Mouse (Mus musculus) limb, embryonic 12.5 days (tissue): ENCODE data around the gene Tfap4. TPM values are rescaled to one million over a fixed set of nuclear protein-coding genes. Genes with fewer than 3 reads are reported as not detected.
A peak's percentile ranks its signal among the peaks of the same experiment; 100 is the strongest.

Experiments
- ATAC-seq: fragments of 200-750 bp; cut with Nextera tagmentation; 2 replicates; pipeline ENCODE4 v1.8.0; 2017; ENCODE audit warnings: low read depth, moderate TSS enrichment; ENCODE audit not compliant: insufficient number of reproducible peaks, insufficient read depth, low FRiP score, low TSS enrichment
- H3K27ac ChIP-seq: fragments of 300-500 bp; sonication (generic); 2 replicates; pipeline ENCODE4 v1.5.1; 2016; ENCODE audit warnings: mild to moderate bottlenecking, moderate library complexity
- H3K27me3 ChIP-seq: fragments of 300-500 bp; sonication (generic); 2 replicates; pipeline ENCODE4 v1.6.1; 2016; ENCODE audit warnings: mild to moderate bottlenecking, moderate library complexity
- H3K36me3 ChIP-seq: fragments of 300-500 bp; sonication (generic); 2 replicates; pipeline ENCODE4 v1.6.1; 2016; ENCODE audit warnings: mild to moderate bottlenecking, moderate library complexity
- H3K4me1 ChIP-seq: fragments of 300-500 bp; sonication (generic); replicated peaks from 2 replicates; pipeline ENCODE4 v1.6.1; 2016
- H3K4me2 ChIP-seq: fragments of 300-500 bp; sonication (generic); 2 replicates; pipeline ENCODE4 v1.6.1; 2016; ENCODE audit warnings: mild to moderate bottlenecking, moderate library complexity
- H3K4me3 ChIP-seq: fragments of 300-500 bp; sonication (generic); replicated peaks from 2 replicates; pipeline ENCODE4 v1.5.1; 2016; ENCODE audit warnings: mild to moderate bottlenecking
- H3K9ac ChIP-seq: fragments of 300-500 bp; sonication (generic); replicated peaks from 2 replicates; pipeline ENCODE4 v1.6.1; 2016; ENCODE audit warnings: mild to moderate bottlenecking, moderate library complexity
- H3K9me3 ChIP-seq: fragments of 300-500 bp; sonication (generic); 2 replicates; pipeline ENCODE4 v1.6.1; 2016; ENCODE audit warnings: mild to moderate bottlenecking, moderate library complexity
- WGBS: fragments of 180-500 bp; shearing (Covaris S2); methylation state at CpG from one replicate; pipeline ENCODE4 v1.1.7; 2016; 5-methylcytosine and 5-hydroxymethylcytosine counted together
- polyA plus RNA-seq: library from polyadenylated mRNA; unstranded; fragments of >200 nt; fragmentation: Nextera tagmentation; extraction: Ambion mirVana; gene quantifications from 2 replicates; pipeline ENCODE4 v1.2.1, GENCODE M21; 2016

The Tfap4 gene
- polyA plus RNA-seq, 1 experiment from 2014 or later, result 29.1 TPM

GRCm38 (mm10) chr16:4576038-4576437 lies 16.4 kb upstream of the Tfap4 start:
- no peak overlapping the region for H3K27ac ChIP-seq
- H3K4me1 ChIP-seq, result peaks cover 13% of the 10 kb centered on the region
- H3K9ac ChIP-seq, result no peak overlapping the region
- WGBS, result 26% methylated on average over 2 of the region's 2 CpGs
- no peaks in the 10 kb centered on the region for H3K27me3 ChIP-seq
- no peak overlapping the region for H3K4me3 ChIP-seq
- H3K4me2 ChIP-seq, result no peak overlapping the region
- H3K9me3 ChIP-seq, result no peaks in the 10 kb centered on the region
- H3K36me3 ChIP-seq, result no peaks in the 10 kb centered on the region
- no peak for ATAC-seq

- H3K9me3 ChIP-seq, result no peaks in the 10 kb centered on the region
- no peaks in the 10 kb centered on the region for H3K36me3 ChIP-seq
- WGBS, result 36% methylated on average over 4 of the region's 4 CpGs
- H3K4me1 ChIP-seq, result peaks cover 21% of the 10 kb centered on the region
- H3K27ac ChIP-seq, result peak overlapping the region; percentile 62; the same call in 1 of the 2 replicates
- H3K9ac ChIP-seq, result 0 out of 2 replicates have a peak overlapping the region, but pooled peaks have one; percentile 23
- H3K4me3 ChIP-seq, result no peak overlapping the region
- ATAC-seq, result 0 out of 2 replicates have a peak, but pooled peaks have one; percentile 58
- H3K4me2 ChIP-seq, result no peak overlapping the region
- H3K27me3 ChIP-seq, result no peaks in the 10 kb centered on the region
Measured at GRCm38 (mm10) chr16:4570737-4571136, 11.1 kb upstream of the Tfap4 start.

GRCm38 (mm10) chr16:4567912-4568311 lies 8.3 kb upstream of the Tfap4 start:
- Histone ChIP-seq H3K9me3 (no peaks in the 10 kb centered on the region), H3K27me3 (no peaks in the 10 kb centered on the region), H3K36me3 (no peaks in the 10 kb centered on the region), H3K9ac (no peak overlapping the region), H3K4me3 (no peak overlapping the region), H3K4me2 (no peak overlapping the region), H3K4me1 (peaks cover 20% of the 10 kb centered on the region), H3K27ac (no peak overlapping the region)
- ATAC-seq, result no peak
- 18% methylated on average over 4 of the region's 4 CpGs for WGBS

GRCm38 (mm10) chr16:4560145-4560952 lies 695 bp upstream of the Tfap4 start:
- no peaks in the 10 kb centered on the region for H3K9me3 ChIP-seq
- H3K27me3 ChIP-seq, result no peaks in the 10 kb centered on the region
- H3K4me3 ChIP-seq, result peak overlapping the region; percentile 79
- peaks cover 26% of the 10 kb centered on the region for H3K4me1 ChIP-seq
- WGBS, result 1% methylated on average over 43 of the region's 43 CpGs
- ATAC-seq, result peak; percentile 41
- peak overlapping the region; percentile 95 for H3K27ac ChIP-seq
- peak overlapping the region; percentile 84 for H3K9ac ChIP-seq
- peaks cover 7% of the 10 kb centered on the region; the same call in 1 of the 2 replicates for H3K36me3 ChIP-seq
- peak overlapping the region; percentile 79 for H3K4me2 ChIP-seq

- peak; percentile 17 for ATAC-seq
- H3K36me3 ChIP-seq, result peaks cover 7% of the 10 kb centered on the region; the same call in 1 of the 2 replicates
- WGBS, result under 1% methylated on average over 43 of the region's 43 CpGs
Measured at GRCm38 (mm10) chr16:4558980-4559631, 548 bp downstream of the Tfap4 start.

GRCm38 (mm10) chr16:4558384-4558979 lies 1.2 kb downstream of the Tfap4 start:
- WGBS, result under 1% methylated on average over 38 of the region's 38 CpGs
- H3K9ac ChIP-seq, result peak overlapping the region; percentile 84
- H3K4me2 ChIP-seq, result peak overlapping the region; percentile 79
- H3K27me3 ChIP-seq, result no peaks in the 10 kb centered on the region
- H3K27ac ChIP-seq, result peak overlapping the region; percentile 95
- no peaks in the 10 kb centered on the region for H3K9me3 ChIP-seq
- H3K36me3 ChIP-seq, result peaks cover 7% of the 10 kb centered on the region; the same call in 1 of the 2 replicates
- peaks cover 40% of the 10 kb centered on the region for H3K4me1 ChIP-seq
- peak overlapping the region; percentile 79 for H3K4me3 ChIP-seq
- ATAC-seq, result peak; percentile 84

More at GRCm38 (mm10) chr16:4558980-4559631, 548 bp downstream of the Tfap4 start:
- Histone ChIP-seq H3K4me3 (peak overlapping the region; percentile 79), H3K9me3 (no peaks in the 10 kb centered on the region), H3K4me2 (peak overlapping the region; percentile 79), H3K27me3 (no peaks in the 10 kb centered on the region), H3K27ac (peak overlapping the region; percentile 95), H3K4me1 (peaks cover 34% of the 10 kb centered on the region), H3K9ac (peak overlapping the region; percentile 84)

- Histone ChIP-seq H3K4me3 (peak overlapping the region; percentile 79), H3K4me2 (peak overlapping the region; percentile 79), H3K27ac (peak overlapping the region; percentile 95), H3K36me3 (peaks cover 7% of the 10 kb centered on the region; the same call in 1 of the 2 replicates), H3K9ac (peak overlapping the region; percentile 84), H3K9me3 (no peaks in the 10 kb centered on the region), H3K4me1 (peaks cover 45% of the 10 kb centered on the region), H3K27me3 (no peaks in the 10 kb centered on the region)
- under 1% methylated on average over 19 of the region's 19 CpGs for WGBS
- peak; percentile 26; the same call in 1 of the 2 replicates for ATAC-seq
Measured at GRCm38 (mm10) chr16:4557949-4558348, 1.7 kb downstream of the Tfap4 start.

GRCm38 (mm10) chr16:4557085-4557484 lies 2.6 kb downstream of the Tfap4 start:
- peaks cover 7% of the 10 kb centered on the region; the same call in 1 of the 2 replicates for H3K36me3 ChIP-seq
- H3K4me2 ChIP-seq, result peak overlapping the region; percentile 79
- H3K9ac ChIP-seq, result peak overlapping the region; percentile 84
- H3K4me1 ChIP-seq, result peaks cover 54% of the 10 kb centered on the region
- no peak for ATAC-seq
- no peaks in the 10 kb centered on the region for H3K27me3 ChIP-seq
- no peaks in the 10 kb centered on the region for H3K9me3 ChIP-seq
- H3K4me3 ChIP-seq, result peak overlapping the region; percentile 79
- 65% methylated on average over 1 of the region's 1 CpGs for WGBS
- H3K27ac ChIP-seq, result peak overlapping the region; percentile 95

- H3K9ac ChIP-seq, result no peak overlapping the region
- no peak overlapping the region for H3K4me3 ChIP-seq
- no peak overlapping the region for H3K27ac ChIP-seq
- 91% methylated on average over 1 of the region's 1 CpGs for WGBS
- H3K27me3 ChIP-seq, result no peaks in the 10 kb centered on the region
- peaks cover 20% of the 10 kb centered on the region for H3K36me3 ChIP-seq
- H3K4me1 ChIP-seq, result peaks cover 57% of the 10 kb centered on the region
- no peak for ATAC-seq
- H3K4me2 ChIP-seq, result no peak overlapping the region
- no peaks in the 10 kb centered on the region for H3K9me3 ChIP-seq
Measured at GRCm38 (mm10) chr16:4555555-4555954, 4.1 kb downstream of the Tfap4 start.

GRCm38 (mm10) chr16:4552829-4553550 lies 6.7 kb downstream of the Tfap4 start:
- Histone ChIP-seq H3K27ac (peak overlapping the region; percentile 95), H3K9ac (peak overlapping the region; percentile 9; the same call in 1 of the 2 replicates), H3K36me3 (peaks cover 40% of the 10 kb centered on the region), H3K9me3 (no peaks in the 10 kb centered on the region), H3K4me1 (peaks cover 52% of the 10 kb centered on the region), H3K27me3 (no peaks in the 10 kb centered on the region), H3K4me2 (peak overlapping the region; percentile 37), H3K4me3 (peak overlapping the region; percentile 14)
- ATAC-seq, result peak; percentile 70
- 9% methylated on average over 6 of the region's 6 CpGs for WGBS
